Mouse (Mus musculus) ES-E14 (cell line): Measurements from ENCODE around the gene Trim54. TPM values are rescaled to one million over a fixed set of nuclear protein-coding genes. Genes with fewer than 3 reads are reported as not detected.

ENCODE experiments used
- DNase-seq: peaks from one replicate; pipeline ENCODE4 v3.0.0-alpha.2; 2013; ENCODE audit warnings: low read depth, low spot score
- H3K27ac ChIP-seq: 2 replicates; pipeline ENCODE4 v1.5.1; 2012; ENCODE audit warnings: low read depth, mild to moderate bottlenecking, low read length, moderate library complexity, mixed read lengths; ENCODE audit not compliant: poor library complexity, insufficient read depth, severe bottlenecking
- H3K36me3 ChIP-seq: 2 replicates; pipeline ENCODE4 v1.6.1; 2012; ENCODE audit warnings: mild to moderate bottlenecking, low read length, moderate library complexity, mixed read lengths; ENCODE audit not compliant: control insufficient read depth, poor library complexity, insufficient read depth, severe bottlenecking
- H3K4me1 ChIP-seq, 2 experiments: fragments of 150-350 bp in 1 of 2; sonication (generic) in 1 of 2; 2 replicates each; pipeline ENCODE4 v1.6.1; 2012; ENCODE audit warnings: low read length in 2 of 2, mild to moderate bottlenecking in 1 of 2, mixed read lengths in 1 of 2; ENCODE audit not compliant: control insufficient read depth in 2 of 2, insufficient read depth in 2 of 2, poor library complexity in 1 of 2
- H3K4me3 ChIP-seq, 2 experiments: fragments of 150-350 bp in 1 of 2; sonication (generic) in 1 of 2; 2 replicates each; pipeline ENCODE4 v1.5.1; 2012; ENCODE audit warnings: low read length in 2 of 2, low read depth in 1 of 2, mild to moderate bottlenecking in 1 of 2, mixed read lengths in 1 of 2; ENCODE audit not compliant: insufficient read depth in 1 of 2, poor library complexity in 1 of 2, severe bottlenecking in 1 of 2
- H3K9ac ChIP-seq: 2 replicates; pipeline ENCODE4 v1.6.1; 2012; ENCODE audit warnings: low read depth, mild to moderate bottlenecking, low read length, mixed read lengths; ENCODE audit not compliant: poor library complexity, insufficient read depth, severe bottlenecking
- H3K9me3 ChIP-seq: fragments of 150-350 bp; sonication (generic); 2 replicates; pipeline ENCODE4 v1.6.1; 2012; ENCODE audit warnings: low read depth, mild to moderate bottlenecking, low read length; ENCODE audit not compliant: control insufficient read depth, insufficient read depth
- CHD2 ChIP-seq: IDR thresholded peaks from 2 replicates; pipeline ENCODE4 v1.6.1; 2014; ENCODE audit warnings: mild to moderate bottlenecking, low read depth, low read length, inconsistent platforms
- HCFC1 ChIP-seq: IDR thresholded peaks from 2 replicates; pipeline ENCODE4 v1.6.1; 2012; ENCODE audit warnings: low read length, inconsistent platforms, borderline replicate concordance; ENCODE audit not compliant: insufficient read depth
- MAFK ChIP-seq: IDR thresholded peaks from 2 replicates; pipeline ENCODE4 v1.6.1; 2014; ENCODE audit warnings: mild to moderate bottlenecking, low read depth, low read length, inconsistent platforms; ENCODE audit not compliant: insufficient read depth
- ZC3H11A ChIP-seq: IDR thresholded peaks from 2 replicates; pipeline ENCODE4 v1.6.1; 2012; ENCODE audit warnings: low read depth, mild to moderate bottlenecking, inconsistent platforms, low read length, borderline replicate concordance
- ZNF384 ChIP-seq: IDR thresholded peaks from 2 replicates; pipeline ENCODE4 v1.6.1; 2012; ENCODE audit warnings: low read depth, low read length, inconsistent platforms
- in situ Hi-C, 2 experiments: fragments of 600-800 bp; cut with MboI; formaldehyde crosslinking; loops; one replicate each; pipeline ENCODE4 v1.15.1; 2025; ENCODE audit warnings: low sequenced_read_pairs in 2 of 2, inconsistent platforms in 1 of 2; ENCODE audit not compliant: unreplicated experiment in 2 of 2
- total RNA-seq: library from RNA; depleted of rRNA; stranded (reverse); fragments of 300-350 nt; gene quantifications from 2 replicates; pipeline ENCODE4 v1.2.3, GENCODE M21; 2012

Gene Trim54
- total RNA-seq, 1 experiment: 2.3 TPM

- H3K36me3 ChIP-seq: no peaks in the 10 kb centered on the region
- H3K4me1 ChIP-seq: no peaks in the 10 kb centered on the region
- H3K9me3 ChIP-seq: no peaks in the 10 kb centered on the region
- in situ Hi-C loops: no loop called here
- no peak overlapping the region for H3K9ac ChIP-seq
- TF ChIP-seq CHD2: no peak
- 0 out of 2 replicates have a peak, but pooled peaks have one; percentile 21 for TF ChIP-seq MAFK
- no peak for TF ChIP-seq ZC3H11A
- TF ChIP-seq ZNF384: no peak
- H3K4me3 ChIP-seq: no peak overlapping the region
- no peak for DNase-seq
- no peak overlapping the region for H3K27ac ChIP-seq
Measured at GRCm38 (mm10) chr5:31110781-31111180, 5.7 kb upstream of the Trim54 start.

GRCm38 (mm10) chr5:31116912-31117311 is 400 bp downstream of the Trim54 start:
- H3K4me1 ChIP-seq: peaks cover 3 to 11% of the 10 kb centered on the region in 2 experiments; a peak in 3 of 4 replicates
- no peaks in the 10 kb centered on the region for H3K36me3 ChIP-seq
- in situ Hi-C loops: no loop called here
- DNase-seq: no peak
- H3K4me3 ChIP-seq: peak overlapping the region; percentile 62 to 67
- no peaks in the 10 kb centered on the region for H3K9me3 ChIP-seq
- peak overlapping the region; percentile 51; the same call in 1 of the 2 replicates for H3K27ac ChIP-seq
- H3K9ac ChIP-seq: peak overlapping the region; percentile 61; the same call in 1 of the 2 replicates
- TF ChIP-seq ZC3H11A (no peak), ZNF384 (no peak), MAFK (peak; percentile 92)

GRCm38 (mm10) chr5:31121111-31121510 is 4.6 kb downstream of the Trim54 start:
- TF ChIP-seq MAFK: no peak
- no peak for TF ChIP-seq ZC3H11A
- TF ChIP-seq CHD2: no peak
- no peak for TF ChIP-seq HCFC1
- TF ChIP-seq ZNF384: no peak
- no peak overlapping the region for H3K4me3 ChIP-seq
- no peak for DNase-seq
- H3K9ac ChIP-seq: no peak overlapping the region
- H3K36me3 ChIP-seq: no peaks in the 10 kb centered on the region
- in situ Hi-C loops: no loop called here
- peaks cover 3 to 12% of the 10 kb centered on the region in 2 experiments; a peak in 3 of 4 replicates for H3K4me1 ChIP-seq
- H3K9me3 ChIP-seq: no peaks in the 10 kb centered on the region
- no peak overlapping the region for H3K27ac ChIP-seq

GRCm38 (mm10) chr5:31123481-31123880 is 7.0 kb downstream of the Trim54 start:
- Histone ChIP-seq H3K9ac (no peak overlapping the region), H3K4me3 (no peak overlapping the region), H3K27ac (no peak overlapping the region), H3K9me3 (no peaks in the 10 kb centered on the region), H3K4me1 (peaks cover 0 to 3% of the 10 kb centered on the region in 2 experiments; a peak in 1 of 4 replicates), H3K36me3 (no peaks in the 10 kb centered on the region)
- in situ Hi-C loops: no loop called here
- no peak for TF ChIP-seq CHD2
- TF ChIP-seq HCFC1: no peak
- TF ChIP-seq MAFK: no peak
- TF ChIP-seq ZC3H11A: no peak
- no peak for DNase-seq

GRCm38 (mm10) chr5:31126050-31126449 is 9.5 kb downstream of the Trim54 start:
- Histone ChIP-seq H3K27ac (no peak overlapping the region), H3K4me3 (no peak overlapping the region), H3K4me1 (peaks cover 0 to 2% of the 10 kb centered on the region in 2 experiments; a peak in 1 of 4 replicates), H3K36me3 (no peaks in the 10 kb centered on the region), H3K9me3 (no peaks in the 10 kb centered on the region), H3K9ac (no peak overlapping the region)
- DNase-seq: no peak
- in situ Hi-C loops: no loop called here
- TF ChIP-seq HCFC1 (no peak), MAFK (no peak), ZNF384 (peak; percentile 95), CHD2 (no peak), ZC3H11A (no peak)
